Mouse (Mus musculus): ENCODE data around the gene Acly. TPM values are rescaled to one million over a fixed set of nuclear protein-coding genes. Genes with fewer than 3 reads are reported as not detected.

Acly gene
- total RNA-seq, 2 experiments from 2014 or later: 127 to 134 TPM

DNA sequence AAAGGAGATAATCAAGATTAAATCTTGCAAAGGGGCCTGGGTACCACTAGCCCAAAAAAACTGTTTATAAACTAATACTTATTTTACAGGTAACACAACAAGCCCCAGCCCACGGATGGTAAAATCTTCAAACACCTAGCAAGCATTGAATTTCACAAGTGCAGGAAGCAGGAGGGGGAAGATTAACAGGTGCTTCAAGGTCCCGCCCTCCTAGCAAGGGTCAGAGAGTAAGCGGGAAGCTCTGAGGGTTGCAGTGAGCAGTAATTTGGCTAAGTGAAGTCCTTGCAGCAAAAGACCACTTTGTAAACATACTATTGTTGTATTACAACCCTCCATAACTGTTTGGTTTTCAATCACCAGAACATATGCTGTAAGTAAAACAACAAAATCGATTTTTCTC is 70.6 kb downstream of the Acly start:
- no peak for DNase-seq (ENCODE audit: low spot score in 2 of 2)

DNA sequence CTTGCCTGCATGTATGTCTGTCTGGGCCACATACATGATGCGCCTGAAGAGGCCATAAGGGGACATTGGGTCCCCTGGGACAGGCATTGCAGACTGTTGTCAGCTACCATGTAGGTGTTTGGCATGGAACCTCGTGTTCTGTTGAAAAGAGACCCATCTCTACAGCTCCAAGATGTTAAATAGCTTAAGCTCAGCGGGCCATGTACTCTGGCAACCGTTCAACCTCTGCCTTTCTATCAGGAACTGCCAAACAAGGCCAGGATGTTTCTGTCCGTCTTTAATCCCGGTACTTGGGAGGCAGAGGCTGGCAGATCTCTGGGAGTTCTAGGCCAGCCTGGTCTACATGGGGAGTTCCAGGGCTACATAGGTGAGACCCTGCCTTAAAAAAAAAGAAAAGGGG is 85.2 kb downstream of the Acly start:
- no peak for DNase-seq (ENCODE audit: low spot score in 2 of 2)

DNA sequence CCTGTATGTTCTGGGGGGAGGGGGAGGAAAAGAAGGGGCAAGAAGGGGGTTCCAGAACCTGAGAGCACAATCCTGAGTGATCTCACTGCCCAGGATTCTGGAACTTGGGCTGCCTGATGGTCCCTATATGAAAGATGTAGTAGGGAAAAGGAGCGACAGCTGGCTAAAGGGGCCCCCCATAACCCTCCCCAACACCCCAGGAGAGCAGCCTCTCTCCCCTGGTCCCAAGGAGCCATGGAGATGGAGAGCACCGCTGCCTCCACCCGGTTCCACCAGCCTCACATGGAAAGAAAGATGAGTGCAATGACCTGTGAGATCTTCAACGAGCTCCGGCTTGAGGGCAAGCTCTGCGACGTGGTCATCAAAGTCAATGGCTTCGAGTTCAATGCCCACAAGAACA is 86.0 kb downstream of the Acly start, which contains the start of the genes Nt5c3b and Klhl10:
Nt5c3b (minus strand) TSS at position 12 of the 400 bp plus-strand sequence.
Klhl10 (plus strand) TSS at position 121 of the 400 bp plus-strand sequence.
- no peak for DNase-seq (ENCODE audit: low spot score in 2 of 2)

DNA sequence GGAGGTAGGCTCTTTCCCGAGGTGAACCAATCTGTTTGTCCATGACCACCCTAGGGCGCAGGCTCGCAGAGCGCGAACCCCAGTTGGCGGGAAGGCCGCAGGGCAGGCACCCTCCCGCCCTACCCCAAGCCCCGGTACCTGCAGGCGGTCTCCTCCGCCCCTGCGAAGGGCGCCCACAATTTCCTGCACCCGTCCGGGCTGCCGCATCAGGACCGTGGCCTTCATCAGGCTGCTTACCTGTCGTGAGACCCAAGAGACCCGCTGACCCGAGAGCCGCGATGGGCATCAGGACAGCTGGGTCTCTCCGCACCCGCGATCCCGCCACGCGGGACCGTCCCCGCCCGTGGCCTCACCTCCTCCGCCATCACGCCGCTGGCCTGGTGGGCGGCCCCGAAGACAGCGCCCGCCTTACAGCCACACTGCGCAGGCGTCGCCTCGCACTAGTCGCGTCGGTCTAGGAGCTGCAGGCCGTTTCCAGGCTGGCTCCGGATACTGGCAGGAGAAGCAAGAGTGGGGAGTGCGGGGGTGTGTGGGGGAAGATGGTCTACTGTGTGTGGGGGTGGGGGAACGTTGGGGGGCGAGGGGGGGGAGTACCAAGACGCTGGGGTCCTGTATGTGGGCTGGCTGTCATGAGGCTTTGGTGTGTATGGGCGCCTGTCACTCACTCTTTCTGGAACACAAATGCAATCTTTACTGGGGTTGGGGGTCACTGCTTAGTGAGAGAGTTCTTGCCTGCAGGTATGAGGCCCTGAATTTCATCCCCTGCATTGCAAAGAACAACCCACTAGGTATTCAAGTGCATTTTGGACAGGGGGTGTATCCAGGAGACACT is 86.9 kb downstream of the Acly start:
- DNase-seq (ENCODE audit: low spot score in 2 of 2): peak; percentile 78 to 85

DNA sequence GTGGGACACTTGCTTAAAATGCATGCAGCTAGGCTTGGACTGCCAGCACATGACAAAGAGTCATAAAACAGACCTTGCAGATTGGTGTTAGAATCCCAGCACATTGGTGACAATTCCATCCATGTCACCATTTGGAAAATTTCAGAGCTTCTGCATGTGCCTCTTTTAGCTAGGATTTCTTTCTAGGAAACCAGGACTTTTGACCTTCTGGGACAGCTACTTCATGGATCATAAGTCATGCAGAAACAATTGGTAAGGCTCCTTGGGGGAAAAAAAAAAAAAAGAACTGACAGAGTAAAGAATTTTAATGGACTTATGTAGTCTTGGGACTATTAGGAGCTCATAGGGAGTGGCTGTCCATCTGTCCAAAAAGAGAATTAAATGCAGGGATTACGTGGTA is 89.9 kb downstream of the Acly start:
- no peak for DNase-seq (ENCODE audit: low spot score in 2 of 2)

DNA sequence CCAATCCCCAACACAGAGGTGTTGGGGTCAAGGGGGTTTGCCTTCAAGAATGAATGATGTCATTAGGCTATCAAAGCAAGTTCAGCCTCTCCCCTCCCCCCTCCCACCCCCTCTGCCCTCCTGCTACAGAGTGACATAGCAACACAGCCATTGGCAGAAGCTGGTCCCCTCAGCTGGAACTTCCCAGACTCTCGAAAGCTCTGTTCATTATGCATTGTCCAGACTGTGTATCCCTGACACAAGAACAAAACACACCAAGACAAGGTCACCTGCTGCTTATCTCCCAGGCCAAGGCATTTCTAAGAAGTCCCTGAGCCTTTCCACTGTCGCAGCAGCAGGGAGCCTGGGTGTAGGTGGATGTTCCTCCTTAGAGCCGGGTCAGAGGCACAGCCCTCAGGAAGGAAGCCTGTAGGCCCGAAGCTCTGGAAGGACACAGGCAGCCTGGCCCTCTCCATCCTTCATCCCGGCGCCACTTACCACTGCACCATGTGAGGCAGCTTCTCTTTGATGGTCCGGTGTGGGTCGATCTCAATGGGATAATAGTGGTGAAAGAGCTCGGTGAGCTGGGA is 92.0 kb downstream of the Acly start:
- no peak for DNase-seq (ENCODE audit: low spot score in 2 of 2)

DNA sequence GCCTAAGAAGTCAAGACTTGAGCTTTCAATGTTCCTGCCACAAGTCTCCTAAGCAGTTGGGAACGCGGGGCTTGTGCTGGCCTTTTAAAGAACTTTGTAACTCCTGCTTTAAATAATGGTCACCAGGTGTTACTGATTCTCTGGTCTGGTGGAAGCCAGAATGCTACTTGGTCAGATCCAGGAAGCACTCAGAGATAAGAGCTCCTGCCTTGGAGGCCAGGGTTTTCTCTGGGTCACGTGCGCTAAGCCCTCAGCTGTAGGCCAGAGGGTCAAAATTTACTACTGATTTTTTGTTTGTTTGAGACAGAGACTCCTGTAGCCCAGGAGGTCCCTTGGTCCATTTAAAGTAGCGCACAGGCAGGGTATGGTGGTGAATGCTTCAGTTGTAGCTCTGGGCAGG is 95.8 kb downstream of the Acly start:
- DNase-seq (ENCODE audit: low spot score in 2 of 2): no peak

DNA sequence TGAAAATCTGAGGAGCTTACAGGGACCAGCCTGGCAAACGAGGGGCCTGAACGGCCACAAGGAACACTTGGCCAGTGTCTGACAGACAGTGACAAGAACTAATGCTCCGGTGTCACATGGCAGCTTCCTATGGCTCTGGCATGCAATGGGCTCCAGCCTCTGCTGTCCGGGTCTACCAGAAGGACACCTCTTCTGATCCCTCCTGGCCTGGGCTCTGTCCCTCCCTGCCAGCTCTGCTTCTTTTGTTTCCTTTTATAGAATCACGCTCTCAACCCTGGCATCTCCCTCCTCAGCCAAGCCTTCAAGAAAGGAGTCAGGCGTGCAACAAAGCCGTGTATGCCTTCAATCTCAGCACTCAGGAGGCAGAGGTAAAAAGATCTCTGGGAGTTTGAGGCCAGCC is 97.7 kb downstream of the Acly start:
- DNase-seq (ENCODE audit: low spot score in 2 of 2): no peak

DNA sequence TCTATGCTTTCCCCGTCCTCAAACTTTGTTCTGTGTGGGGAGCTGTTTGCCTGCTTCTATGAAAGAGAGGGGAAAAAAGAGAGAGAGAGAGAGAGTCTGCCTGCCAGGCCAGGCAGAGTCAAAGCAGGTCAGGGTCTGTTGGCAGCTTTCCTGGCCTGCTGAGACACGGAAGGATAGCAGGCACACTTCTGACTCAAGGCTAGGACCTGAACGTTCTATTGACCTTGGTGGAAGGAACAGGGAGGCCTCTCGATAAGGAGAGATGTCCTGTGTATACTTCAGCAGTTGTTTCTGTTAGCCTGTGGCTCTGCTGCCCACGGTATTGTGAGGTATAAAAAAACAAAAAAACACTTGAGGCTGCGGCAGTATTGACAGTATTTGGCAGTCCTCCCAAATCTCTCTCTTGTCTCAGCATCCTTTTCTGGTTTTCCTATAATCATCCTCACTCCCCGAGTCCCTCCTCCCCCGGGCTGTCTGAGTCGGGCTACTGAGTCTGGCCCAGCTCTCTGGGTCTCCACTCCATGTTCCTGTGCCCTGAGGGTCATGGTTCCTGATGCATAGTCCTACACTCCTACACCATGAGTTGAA is 99.1 kb downstream of the Acly start:
- peak; percentile 39 to 52 for DNase-seq (ENCODE audit: low spot score in 2 of 2)

DNA sequence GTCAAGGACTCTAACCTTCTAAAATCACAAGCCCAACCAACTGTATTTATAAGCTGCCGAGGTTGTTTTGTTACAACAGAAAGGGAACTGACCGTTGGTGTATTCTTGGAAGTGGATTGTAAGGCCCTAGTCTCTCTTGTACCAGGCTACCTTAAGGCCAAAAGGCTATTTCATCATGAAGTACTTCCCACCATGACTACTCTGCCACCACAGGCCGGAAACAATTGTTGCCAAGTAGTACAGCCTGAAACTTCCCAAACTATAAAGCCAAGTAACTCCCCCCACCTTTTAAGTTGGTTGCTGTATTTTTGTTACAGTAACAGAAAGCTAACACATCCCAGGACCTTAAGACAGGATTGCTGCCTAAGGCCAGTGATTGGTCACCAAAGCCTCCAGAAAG is 101.0 kb downstream of the Acly start:
- DNase-seq (ENCODE audit: low spot score in 2 of 2): no peak

Small RNA genes lying within 50 kb of the gene (microRNA-seq; reads per million reads assigned to microRNA genes)
- gene Gm27374 (0 reads per million in 2 experiments), gene Mir7116 (0 reads per million in 2 experiments)

Other genes with a start within 250 kb of the Acly start
- 100 to 1,000 TPM; 648 to 674 TPM for gene Eif1, start 208.1 kb downstream of the Acly start, total RNA-seq (2021)
- gene Gast, start 193.6 kb downstream of the Acly start, total RNA-seq (2021): not detected
- 100 to 1,000 TPM; 124 to 125 TPM for gene Hap1, start 171.9 kb downstream of the Acly start, total RNA-seq (2021)
- 10 to 100 TPM; 46.2 to 51.1 TPM for gene Jup, start 130.2 kb downstream of the Acly start, total RNA-seq (2021)
- gene P3h4, start 113.2 kb downstream of the Acly start, total RNA-seq (2021): 1 to 10 TPM; 8.9 TPM
- 10 to 100 TPM; 15.1 to 15.2 TPM for gene Fkbp10, start 112.3 kb downstream of the Acly start, total RNA-seq (2021)
- gene Nt5c3b, start 86.2 kb downstream of the Acly start, total RNA-seq (2021): 10 to 100 TPM; 60.5 to 66.4 TPM
- gene Klhl10, start 86.1 kb downstream of the Acly start, total RNA-seq (2021): 1 to 10 TPM in 1 of 2 experiments, under 1 TPM in 1; 0.98 to 1.1 TPM
- 10 to 100 TPM; 71.8 to 72.9 TPM for gene Klhl11, start 55.3 kb downstream of the Acly start, total RNA-seq (2021)
- gene Ttc25, start 17.6 kb upstream of the Acly start, total RNA-seq (2021): 1 to 10 TPM; 1.0 to 1.6 TPM
- 10 to 100 TPM; 88.0 to 92.7 TPM for gene Cnp, start 46.9 kb upstream of the Acly start, total RNA-seq (2021)
- gene Nkiras2, start 91.2 kb upstream of the Acly start, total RNA-seq (2021): 10 to 100 TPM; 25.6 to 27.9 TPM
- 100 to 1,000 TPM; 250 to 255 TPM for gene Dnajc7, start 92.2 kb upstream of the Acly start, total RNA-seq (2021)
- gene Zfp385c, start 164.5 kb upstream of the Acly start, total RNA-seq (2021): under 1 TPM; 0.54 to 0.57 TPM
- 1 to 10 TPM; 1.2 to 1.9 TPM for gene Dhx58, start 176.3 kb upstream of the Acly start, total RNA-seq (2021)
- gene Kat2a, start 184.5 kb upstream of the Acly start, total RNA-seq (2021): 10 to 100 TPM; 61.6 to 66.2 TPM
- gene Hspb9, start 185.8 kb upstream of the Acly start, total RNA-seq (2021): not detected
- 100 to 1,000 TPM; 152 to 165 TPM for gene Rab5c, start 210.2 kb upstream of the Acly start, total RNA-seq (2021)
- gene Kcnh4, start 231.9 kb upstream of the Acly start, total RNA-seq (2021): 1 to 10 TPM; 1.5 to 2.2 TPM
- gene Hcrt, start 234.9 kb upstream of the Acly start, total RNA-seq (2021): under 1 TPM in 1 of 2 experiments, not detected in 1; 0.62 TPM
- 1 to 10 TPM; 5.5 to 7.2 TPM for gene Ghdc, start 243.0 kb upstream of the Acly start, total RNA-seq (2021)